Mouse (Mus musculus): Measurements from ENCODE around the gene Ccdc159.
A peak's percentile ranks its signal among the peaks of the same experiment; 100 is the strongest.

The Ccdc159 gene

DNA sequence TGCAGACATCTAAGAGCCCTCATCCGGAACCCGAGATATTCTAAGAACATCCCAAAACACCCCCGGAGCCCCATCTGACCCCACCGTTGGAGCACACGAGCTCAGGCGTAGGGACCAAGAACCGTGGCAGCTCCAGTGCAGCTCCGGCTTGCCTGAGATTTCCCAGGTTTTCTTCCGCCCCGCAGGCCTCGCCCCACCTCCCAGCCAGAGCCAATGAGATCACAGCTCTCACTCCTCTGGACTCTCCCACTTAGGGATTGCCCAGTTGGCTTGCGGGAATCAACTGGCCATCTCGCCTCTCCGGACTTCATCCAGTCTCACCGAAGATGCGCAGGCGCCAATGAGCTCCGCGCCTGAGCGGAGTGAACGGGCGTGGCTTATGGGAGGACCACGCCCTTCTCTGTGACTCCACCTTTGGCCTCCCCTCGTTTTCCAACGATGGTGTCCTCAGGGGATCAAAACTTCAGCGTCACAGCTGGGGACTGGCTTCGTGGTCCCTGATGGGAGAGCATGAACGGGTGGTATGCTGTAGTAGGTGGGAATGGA lies at the start of gene Ccdc159, which contains the start of gene Tmem205:
Gene Ccdc159 (plus strand): TSS at position 264 of the 546 bp plus-strand sequence.
Gene Tmem205 (minus strand): TSS at position 349 of the 546 bp plus-strand sequence.
- DNase-seq (ENCODE audit: low read depth, low spot score), result peak; percentile 97

GRCm38 (mm10) chr9:21889229-21889628 lies 38.0 kb upstream of the Ccdc159 start:
- DNase-seq (ENCODE audit: low read depth, low spot score), result no peak

DNA sequence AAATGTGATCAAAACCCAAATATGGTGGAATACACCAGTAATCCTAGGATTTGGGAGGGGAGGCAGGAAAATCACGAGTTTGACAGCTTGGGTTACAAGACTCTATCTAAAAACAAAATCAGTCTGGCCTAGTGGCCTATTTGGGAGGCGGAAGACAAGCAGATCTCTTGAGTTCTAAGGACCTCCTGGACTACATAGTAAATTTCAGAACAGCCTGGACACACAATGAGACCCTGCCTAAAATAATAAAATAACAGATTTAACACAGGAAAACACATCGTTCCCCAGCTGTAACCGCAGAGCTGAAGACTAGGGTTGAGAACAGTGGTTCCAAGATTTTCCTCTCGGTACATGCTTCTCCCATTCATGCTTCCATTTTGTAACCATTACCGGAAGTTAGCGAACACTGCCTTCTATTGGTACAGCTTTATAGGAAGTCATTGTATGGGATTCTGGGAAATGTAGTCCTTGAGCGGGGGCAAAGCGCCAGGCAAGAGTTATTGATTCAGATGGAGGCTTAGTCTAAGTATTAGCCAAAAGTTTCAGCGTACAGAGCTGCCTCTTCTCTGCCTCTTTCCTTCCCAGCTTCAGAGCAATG lies 25.9 kb upstream of the Ccdc159 start:
- DNase-seq (ENCODE audit: low read depth, low spot score), result peak; percentile 78

GRCm38 (mm10) chr9:21904031-21904430 lies 23.2 kb upstream of the Ccdc159 start:
- DNase-seq (ENCODE audit: low read depth, low spot score), result no peak

DNA sequence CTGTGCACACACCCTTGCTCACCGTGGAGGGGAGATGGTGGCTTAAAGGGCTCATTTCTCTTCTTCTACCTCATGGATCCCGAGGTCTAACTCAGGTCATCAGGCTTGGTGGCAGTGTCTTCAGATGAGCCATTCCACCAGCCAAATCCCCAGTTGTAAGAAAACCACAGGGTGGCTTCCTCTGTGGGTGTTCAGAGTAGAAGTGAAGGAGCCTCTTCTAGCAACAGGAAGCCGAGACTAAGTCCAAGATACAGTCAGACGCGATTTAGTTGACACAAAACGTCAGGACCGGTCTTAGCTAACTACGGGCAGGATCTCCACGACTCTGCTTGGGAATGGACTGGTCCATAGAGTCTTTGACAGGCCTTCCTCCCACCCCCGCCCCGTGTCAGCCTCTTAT lies 19.1 kb upstream of the Ccdc159 start:
- DNase-seq (ENCODE audit: low read depth, low spot score), result no peak

DNA sequence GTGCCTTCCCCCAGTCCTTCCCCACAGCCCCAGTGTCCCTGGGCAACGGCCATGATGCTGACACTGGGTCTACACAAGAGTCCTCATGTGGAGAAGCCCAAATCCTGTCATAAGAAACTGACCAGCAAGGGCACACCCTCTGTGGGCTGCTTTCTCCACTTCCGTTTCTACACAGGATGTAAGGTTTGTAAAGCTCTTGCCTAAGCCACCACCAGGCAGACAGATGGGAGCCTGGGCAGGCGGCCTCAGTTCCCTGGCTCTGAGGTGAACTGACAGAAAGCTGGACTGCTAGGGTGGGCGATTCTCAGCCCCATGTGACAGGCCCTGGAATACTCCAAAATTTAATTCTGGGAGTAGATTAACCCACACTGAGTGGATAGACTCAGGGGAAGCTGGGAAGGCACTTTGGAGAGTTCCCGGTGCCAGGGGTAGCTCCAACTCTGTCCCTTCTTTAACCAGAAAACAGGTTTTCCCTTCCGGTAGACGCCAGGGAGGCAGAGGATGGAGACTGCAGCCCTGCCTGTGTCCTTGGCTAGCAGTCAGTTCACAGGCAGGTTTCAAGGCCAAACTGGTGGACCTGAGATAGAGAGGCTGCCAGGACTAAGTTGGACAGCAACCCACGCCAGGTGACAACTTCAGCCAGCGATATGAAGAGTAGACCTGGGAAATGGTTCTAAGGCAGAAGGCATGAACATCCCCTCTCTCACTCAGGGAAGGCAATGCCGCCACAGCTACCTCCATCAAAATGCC lies 17.6 kb upstream of the Ccdc159 start:
- DNase-seq (ENCODE audit: low read depth, low spot score), result no peak

- no peak for DNase-seq (ENCODE audit: low read depth, low spot score)
These were observed 10.3 kb upstream of the Ccdc159 start for GRCm38 (mm10) chr9:21916851-21917492.

DNA sequence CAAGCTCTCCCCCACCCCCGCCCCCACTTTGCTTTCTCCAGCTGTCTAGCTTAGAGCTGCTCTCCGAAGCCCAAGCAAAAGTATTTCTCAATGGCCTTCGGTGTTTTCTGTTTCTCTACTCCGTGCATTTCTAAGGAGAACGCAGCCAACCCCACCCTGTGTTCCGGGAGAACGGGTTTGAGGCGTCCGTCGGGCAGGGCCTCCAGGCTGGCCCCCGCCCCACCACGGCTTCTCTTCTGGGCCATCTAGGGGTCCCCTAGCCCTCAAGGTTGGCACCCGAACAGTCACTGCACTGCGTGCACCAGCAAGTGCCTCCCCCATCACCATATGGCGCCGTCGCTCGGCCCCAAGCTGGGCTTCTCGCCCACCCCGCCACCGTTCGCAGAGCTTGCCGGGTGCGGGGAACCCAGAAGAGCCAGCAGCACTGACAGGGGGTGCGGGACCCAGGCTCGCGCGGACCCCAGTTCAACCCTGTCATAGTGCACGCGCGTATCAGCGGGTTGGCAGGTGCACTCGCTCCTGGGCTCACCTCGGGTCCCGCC lies 9.7 kb upstream of the Ccdc159 start:
- DNase-seq (ENCODE audit: low read depth, low spot score), result no peak

GRCm38 (mm10) chr9:21918035-21918592 lies 9.2 kb upstream of the Ccdc159 start, which contains the start of gene Rab3d:
Gene Rab3d (minus strand): TSS chr9:21918192.
- DNase-seq (ENCODE audit: low read depth, low spot score), result peak; percentile 92

GRCm38 (mm10) chr9:21918692-21919384 lies 8.4 kb upstream of the Ccdc159 start:
- no peak for DNase-seq (ENCODE audit: low read depth, low spot score)

DNA sequence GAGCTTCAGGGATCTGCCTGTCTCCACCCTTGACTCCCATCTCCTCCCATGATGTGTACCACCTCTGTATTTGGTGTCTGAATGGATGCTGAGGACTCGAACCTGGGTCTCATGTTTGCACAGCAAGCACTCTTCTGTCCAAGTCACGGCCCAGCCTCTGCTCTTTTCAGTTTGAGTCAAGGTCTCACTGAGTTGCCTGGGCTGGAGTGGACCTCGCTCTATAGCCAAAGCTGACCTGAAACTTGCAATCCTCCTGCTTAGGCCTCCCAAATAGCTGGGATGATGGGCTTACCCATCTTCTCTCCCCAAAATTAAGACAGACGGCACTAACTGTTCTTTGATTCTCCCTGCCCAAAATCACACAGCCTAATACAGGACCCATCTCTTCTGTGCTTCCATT lies 4.2 kb upstream of the Ccdc159 start:
- DNase-seq (ENCODE audit: low read depth, low spot score), result no peak

DNA sequence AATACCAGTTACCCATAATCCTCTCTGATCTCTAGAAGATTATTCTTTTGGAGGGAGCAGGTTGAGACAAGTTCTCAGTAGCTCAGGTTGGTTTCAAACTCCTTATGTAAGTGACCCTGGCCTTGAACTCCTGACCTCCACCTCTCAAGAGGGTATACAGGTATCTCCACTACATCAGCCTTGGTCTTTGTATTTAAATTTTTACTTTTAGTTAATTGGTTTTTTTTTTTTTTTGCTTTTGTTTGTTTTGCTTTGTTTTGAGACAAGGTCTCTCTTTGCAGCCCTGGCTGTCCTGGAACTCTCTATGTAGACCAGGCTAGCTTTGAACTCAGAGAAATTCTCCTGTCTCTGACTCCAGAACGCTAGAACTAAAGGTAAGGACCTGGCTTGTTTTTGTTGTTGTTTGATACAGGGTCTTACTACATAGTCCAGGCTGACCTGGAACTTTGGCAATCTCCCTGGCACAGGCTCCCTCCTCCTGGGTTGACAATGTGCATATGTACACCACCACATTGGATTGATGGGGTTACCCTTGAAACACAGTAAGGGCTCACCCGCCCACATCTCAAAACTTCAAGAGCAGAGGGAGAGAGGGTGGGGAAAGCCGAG lies 3.7 kb upstream of the Ccdc159 start:
- DNase-seq (ENCODE audit: low read depth, low spot score), result no peak

- no peak for DNase-seq (ENCODE audit: low read depth, low spot score)
These were observed 3.2 kb upstream of the Ccdc159 start for GRCm38 (mm10) chr9:21924099-21924493.

DNA sequence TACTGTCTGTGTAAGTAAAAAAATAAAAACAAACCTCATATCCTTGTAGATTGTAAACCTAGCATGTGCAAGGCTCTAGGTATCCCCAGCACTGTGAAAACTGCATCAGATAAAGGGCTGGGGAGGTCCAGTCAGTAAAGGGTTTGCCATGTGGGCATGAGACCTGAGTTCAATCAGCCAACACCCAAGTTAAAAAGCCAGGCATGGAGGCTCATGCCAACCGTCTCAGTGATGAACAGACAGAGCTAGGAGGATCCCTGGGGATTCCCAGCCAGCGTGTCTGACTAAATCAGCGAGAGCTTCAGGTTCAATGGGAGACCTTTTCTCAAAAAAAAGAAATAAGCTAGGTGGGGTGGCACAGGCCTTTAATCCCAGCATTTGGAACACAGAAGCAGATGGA lies 2.2 kb upstream of the Ccdc159 start:
- no peak for DNase-seq (ENCODE audit: low read depth, low spot score)

- DNase-seq (ENCODE audit: low read depth, low spot score), result no peak
These were observed 1.8 kb upstream of the Ccdc159 start for GRCm38 (mm10) chr9:21925506-21925905.

GRCm38 (mm10) chr9:21926155-21926554 lies 1.1 kb upstream of the Ccdc159 start:
- no peak for DNase-seq (ENCODE audit: low read depth, low spot score)

DNA sequence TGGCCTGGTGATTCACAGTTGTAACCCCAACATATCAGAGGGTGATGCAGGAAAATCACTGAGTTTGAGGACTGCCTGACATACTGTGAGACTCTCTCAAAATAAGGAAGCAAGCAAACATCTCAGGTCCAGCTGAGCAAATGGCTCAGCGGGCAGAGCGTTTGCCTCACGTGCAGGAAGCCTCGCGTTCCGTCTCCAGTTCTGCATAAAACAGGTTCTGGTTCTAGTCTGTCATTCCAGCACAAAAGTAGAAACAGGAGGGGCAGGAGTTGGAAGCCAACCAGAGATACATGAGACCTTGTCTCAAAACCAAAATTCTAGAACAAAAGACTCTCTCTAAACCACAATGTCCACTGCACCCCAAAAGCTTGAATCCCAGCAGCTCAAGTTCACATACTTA lies 487 bp upstream of the Ccdc159 start:
- DNase-seq (ENCODE audit: low read depth, low spot score), result no peak

- DNase-seq (ENCODE audit: low read depth, low spot score), result no peak
These were observed 1.9 kb downstream of the Ccdc159 start for GRCm38 (mm10) chr9:21929208-21929607.

DNA sequence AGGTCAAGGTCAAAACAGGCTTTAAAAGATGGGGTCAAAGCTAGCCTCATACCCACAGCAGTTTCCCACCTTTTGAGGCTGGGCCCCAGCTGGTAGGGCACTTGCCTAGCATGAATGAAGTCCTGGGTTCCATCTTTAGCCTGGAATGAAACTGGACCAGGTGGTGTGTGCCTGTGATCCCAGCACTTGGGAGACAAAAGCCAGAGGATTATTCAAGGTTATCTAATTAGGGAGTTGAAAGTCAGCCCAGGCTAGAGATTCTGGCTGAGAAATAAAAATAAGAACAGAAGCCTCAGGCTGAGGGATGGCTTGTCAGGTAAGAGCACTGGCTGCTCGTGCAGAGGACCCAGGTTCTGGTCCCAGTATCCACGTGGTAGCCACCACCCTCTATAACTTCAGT lies 4.7 kb downstream of the Ccdc159 start:
- no peak for DNase-seq (ENCODE audit: low read depth, low spot score)

DNA sequence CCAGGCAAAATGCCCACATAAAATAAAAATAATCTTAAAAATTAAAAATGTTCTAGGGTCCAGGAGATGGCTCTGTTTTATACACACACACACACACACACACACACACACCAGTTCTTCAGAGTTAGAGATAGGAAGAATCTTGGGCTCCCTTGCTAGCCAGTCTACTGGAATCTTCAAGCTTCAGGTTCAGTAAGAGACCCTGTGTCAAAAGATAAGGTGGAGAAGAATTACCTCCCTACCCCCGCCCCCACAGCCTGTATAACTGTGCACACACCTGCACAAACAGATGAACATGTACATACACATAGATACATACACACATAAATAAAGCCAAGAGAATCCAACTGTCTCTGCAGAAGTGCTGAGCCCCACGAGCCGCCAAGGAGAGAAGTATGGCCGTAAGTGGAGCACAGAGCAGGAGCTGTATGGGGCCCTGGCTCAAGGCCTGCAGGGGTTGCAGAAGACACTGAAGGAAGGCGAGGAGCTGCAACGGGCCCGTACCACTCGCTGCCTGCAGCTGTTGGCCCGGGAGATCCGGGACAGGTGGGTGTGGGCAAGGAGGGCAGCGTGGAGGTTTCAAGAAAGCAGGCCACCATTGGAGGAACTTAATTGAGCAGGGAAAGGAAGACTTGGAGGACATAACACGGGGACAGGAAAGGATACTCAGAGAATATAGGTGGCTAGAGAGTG lies 5.3 kb downstream of the Ccdc159 start:
- DNase-seq (ENCODE audit: low read depth, low spot score), result no peak

All from retina, postnatal 7 days (tissue).